Mouse (Mus musculus) lung, postnatal 0 days (tissue): ENCODE measurements around the gene Lig4.
A peak's percentile ranks its signal among the peaks of the same experiment; 100 is the strongest.

ENCODE experiments used
- CTCF ChIP-seq: IDR thresholded peaks from 2 replicates; pipeline ENCODE4 v1.5.1; 2016; ENCODE audit warnings: antibody characterized with exemption, mild to moderate bottlenecking
- EP300 ChIP-seq: IDR thresholded peaks from 2 replicates; pipeline ENCODE4 v1.6.1; 2016; ENCODE audit warnings: antibody characterized with exemption, mild to moderate bottlenecking, control low read depth

DNA sequence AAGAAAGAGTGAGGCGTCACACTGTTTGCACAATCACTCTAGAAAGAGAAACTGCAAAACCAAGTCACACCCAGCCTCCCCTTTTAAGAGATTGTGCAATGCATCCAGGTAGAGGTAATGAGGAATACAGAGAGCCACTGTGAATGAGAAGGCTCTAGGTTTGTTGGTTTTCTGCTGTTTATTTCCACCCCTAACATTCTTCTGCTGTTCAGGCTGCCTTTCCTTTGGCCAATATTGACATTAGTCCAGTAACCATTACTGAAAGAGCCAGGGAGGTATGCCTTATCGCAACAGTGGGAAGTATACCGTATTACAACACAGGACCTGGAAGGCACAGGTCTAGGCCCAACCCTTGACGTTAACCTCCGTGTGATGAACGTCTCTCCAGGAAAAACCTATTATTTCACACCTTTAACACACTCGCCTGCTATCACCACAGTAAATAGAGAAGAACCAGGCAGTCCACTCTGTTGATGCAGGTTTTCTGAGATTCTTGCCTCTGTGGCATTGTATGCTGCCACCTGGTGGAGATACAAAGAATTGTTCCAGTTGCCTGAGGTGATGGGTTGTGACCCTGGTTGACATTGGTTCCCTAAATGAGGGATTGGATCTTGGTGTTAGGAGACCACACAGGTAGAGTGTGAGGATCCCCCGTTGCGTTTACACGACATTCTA lies 42.5 kb downstream of the Lig4 start:
- peak; percentile 91 for TF ChIP-seq CTCF
- TF ChIP-seq EP300 = peak; percentile 83
